Comparison of ENCODE assay signal across 11 mouse cellular contexts in genomic region chr11:58211062-58211681, GRCm38 (mm10). TPM values are rescaled to one million over a fixed set of nuclear protein-coding genes. Genes with fewer than 3 reads are reported as not detected.
DNase-seq lines count a peak whose midpoint lies in the region; ATAC-seq lines count a peak whose summit lies in the region.
"Had no signal": no experiment of that assay in that cellular context is flagged by ENCODE, and none has a peak within 500 bp of the region (broad histone marks: within the 10 kb centered on the region; RNA-seq: fewer than 3 reads in every experiment).

No protein-coding gene starts in this region.

- H3K36me3 ChIP-seq in neural tube, embryonic 15.5 days = no peaks in the 10 kb centered on the region
- no peaks in the 10 kb centered on the region for H3K36me3 ChIP-seq in liver, embryonic 11.5 days (ENCODE audit: control insufficient read depth, insufficient read depth, low read length)
- H3K36me3 ChIP-seq: neural tube, embryonic 13.5 days; stomach, embryonic 15.5 days had no signal

- no peak overlapping the region for H3K9ac ChIP-seq in neural tube, embryonic 15.5 days (replicated peaks)
- no peak overlapping the region for H3K9ac ChIP-seq in liver, embryonic 11.5 days (ENCODE audit: low read depth, low read length)
- H3K9ac ChIP-seq: neural tube, embryonic 13.5 days; stomach, embryonic 15.5 days had no signal

- peaks cover 7% of the 10 kb centered on the region for H3K4me1 ChIP-seq in neural tube, embryonic 15.5 days
- peaks cover 31% of the 10 kb centered on the region for H3K4me1 ChIP-seq in liver, embryonic 11.5 days (replicated peaks; ENCODE audit: control insufficient read depth, insufficient read depth, low read length)

- no peaks in the 10 kb centered on the region for H3K27me3 ChIP-seq in neural tube, embryonic 15.5 days (replicated peaks)
- H3K27me3 ChIP-seq in liver, embryonic 11.5 days (replicated peaks; ENCODE audit: control insufficient read depth, insufficient read depth, low read length) = no peaks in the 10 kb centered on the region
- H3K27me3 ChIP-seq: neural tube, embryonic 13.5 days; stomach, embryonic 15.5 days had no signal

- ATAC-seq in neural tube, embryonic 15.5 days (ENCODE audit: low FRiP score) = no peak
- ATAC-seq in liver, embryonic 11.5 days (replicated peaks; ENCODE audit: low FRiP score) = no peak
- ATAC-seq: hindbrain, embryonic 16.5 days had no signal

- no peaks in the 10 kb centered on the region for H3K9me3 ChIP-seq in neural tube, embryonic 15.5 days (replicated peaks)
- H3K9me3 ChIP-seq in liver, embryonic 11.5 days (ENCODE audit: control insufficient read depth, low read length) = no peaks in the 10 kb centered on the region
- H3K9me3 ChIP-seq: neural tube, embryonic 13.5 days; stomach, embryonic 15.5 days had no signal

- no peak overlapping the region for H3K27ac ChIP-seq in neural tube, embryonic 15.5 days (replicated peaks)
- peak overlapping the region; percentile 41; the same call in 1 of the 2 replicates for H3K27ac ChIP-seq in liver, embryonic 11.5 days (ENCODE audit: low read depth, low read length)
- H3K27ac ChIP-seq: neural tube, embryonic 13.5 days; stomach, embryonic 15.5 days had no signal

- 19% methylated on average over 9 of the region's 9 CpGs for WGBS in neural tube, embryonic 15.5 days
- WGBS in liver, embryonic 11.5 days = 23% methylated on average over 9 of the region's 9 CpGs

- H3K4me3 ChIP-seq in neural tube, embryonic 15.5 days (replicated peaks) = no peak overlapping the region
- no peak overlapping the region for H3K4me3 ChIP-seq in liver, embryonic 11.5 days (ENCODE audit: low read depth, low read length)
- H3K4me3 ChIP-seq: neural tube, embryonic 13.5 days; stomach, embryonic 15.5 days had no signal

- H3K4me2 ChIP-seq in neural tube, embryonic 15.5 days = peak overlapping the region; percentile 5; the same call in 1 of the 2 replicates
- H3K4me2 ChIP-seq in liver, embryonic 11.5 days = peak overlapping the region; percentile 11
- H3K4me2 ChIP-seq: neural tube, embryonic 13.5 days; stomach, embryonic 15.5 days had no signal

- peak; percentile 10 for DNase-seq in embryo, embryonic 11 days
- no peak for DNase-seq in embryo, embryonic 10.5 days (ENCODE audit: low spot score)
- no peak for DNase-seq in neural tube, embryonic 10.5 days (ENCODE audit: extremely low spot score, low spot score)
- no peak for DNase-seq in liver, embryonic 11.5 days (ENCODE audit: low spot score)
- peak; percentile 50 for DNase-seq in thymus, postnatal 4 days
- DNase-seq in right cerebral cortex, postnatal 36 days (ENCODE audit: low spot score in 2 of 2) = no peak
- no peak for DNase-seq in spleen, postnatal 36 days (ENCODE audit: low spot score in 2 of 2)

RNA-seq across cellular contexts. Expression of gene Irgm2, which starts 11.8 kb away (rescaled TPM):
- polyA plus RNA-seq in neural tube, embryonic 15.5 days (2015; fragmentation: Nextera tagmentation; extraction: Ambion mirVana) = 1.3 and 3.4 TPM in 2 replicates
- polyA plus RNA-seq in liver, embryonic 11.5 days (2014; fragmentation: Nextera tagmentation; extraction: Ambion mirVana) = 2.3 and 2.5 TPM in 2 replicates

RNA-seq across cellular contexts. Expression of gene Igtp, which starts 11.8 kb away (rescaled TPM):
- 2.4 and 8.2 TPM in 2 replicates for polyA plus RNA-seq in neural tube, embryonic 15.5 days (2015; fragmentation: Nextera tagmentation; extraction: Ambion mirVana)
- 5.0 and 5.5 TPM in 2 replicates for polyA plus RNA-seq in liver, embryonic 11.5 days (2014; fragmentation: Nextera tagmentation; extraction: Ambion mirVana)

RNA-seq across cellular contexts. Expression of gene Mrpl22, which starts 39.7 kb away (rescaled TPM):
- 99.2 and 107 TPM in 2 replicates for polyA plus RNA-seq in neural tube, embryonic 15.5 days (2015; fragmentation: Nextera tagmentation; extraction: Ambion mirVana)
- polyA plus RNA-seq in liver, embryonic 11.5 days (2014; fragmentation: Nextera tagmentation; extraction: Ambion mirVana) = 178 and 190 TPM in 2 replicates

RNA-seq across cellular contexts. Expression of gene Gemin5, which starts 42.8 kb away (rescaled TPM):
- 12.2 and 18.5 TPM in 2 replicates for polyA plus RNA-seq in neural tube, embryonic 15.5 days (2015; fragmentation: Nextera tagmentation; extraction: Ambion mirVana)
- polyA plus RNA-seq in liver, embryonic 11.5 days (2014; fragmentation: Nextera tagmentation; extraction: Ambion mirVana) = 36.6 and 41.1 TPM in 2 replicates

Comparison
In these comparisons a context has a peak if more than half of its experiments do, and no peak if none do; other contexts are left out.
1. DNase-seq: peak in embryo, embryonic 11 days (single experiment) and thymus, postnatal 4 days (single experiment); none in embryo, embryonic 10.5 days (single experiment), neural tube, embryonic 10.5 days (single experiment), liver, embryonic 11.5 days (single experiment), right cerebral cortex, postnatal 36 days (0 of 2) and spleen, postnatal 36 days (0 of 2).